Mouse (Mus musculus) kidney, adult 2 months (tissue): ENCODE data around the gene Ctdnep1. TPM values are rescaled to one million over a fixed set of nuclear protein-coding genes. Genes with fewer than 3 reads are reported as not detected.

ENCODE experiments used
- DNase-seq: peaks from one replicate; pipeline ENCODE4 v3.0.0; 2021
- H3K27ac ChIP-seq: fragments of 200-500 bp; 2 replicates; pipeline ENCODE4 v1.5.1; 2012; ENCODE audit warnings: low read depth, low read length, control low read depth, inconsistent platforms; ENCODE audit not compliant: insufficient read depth
- H3K27me3 ChIP-seq: fragments of 200-500 bp; replicated peaks from 2 replicates; pipeline ENCODE4 v1.6.1; 2012; ENCODE audit warnings: mild to moderate bottlenecking, moderate library complexity, low read length, inconsistent platforms; ENCODE audit not compliant: control insufficient read depth, insufficient read depth
- H3K36me3 ChIP-seq: fragments of 200-500 bp; 2 replicates; pipeline ENCODE4 v1.6.1; 2012; ENCODE audit warnings: mild to moderate bottlenecking, moderate library complexity, low read length, inconsistent platforms; ENCODE audit not compliant: control insufficient read depth, insufficient read depth
- H3K4me1 ChIP-seq: fragments of 200-500 bp; 2 replicates; pipeline ENCODE4 v1.6.1; 2011; ENCODE audit warnings: low read length; ENCODE audit not compliant: control insufficient read depth, insufficient read depth
- H3K4me3 ChIP-seq: fragments of 200-500 bp; 2 replicates; pipeline ENCODE4 v1.5.1; 2011; ENCODE audit warnings: mild to moderate bottlenecking, low read depth, low read length, control low read depth; ENCODE audit not compliant: insufficient read depth
- CTCF ChIP-seq: fragments of 200-500 bp; conservative IDR thresholded peaks from 2 replicates; pipeline ENCODE4 v1.5.1; 2011; ENCODE audit warnings: low read depth, mild to moderate bottlenecking, control low read depth, low read length, moderate library complexity, mixed read lengths; ENCODE audit not compliant: insufficient read depth, insufficient read length
- POLR2A ChIP-seq: fragments of 200-500 bp; IDR thresholded peaks from one replicate; pipeline ENCODE4 v1.6.1; 2011; ENCODE audit warnings: low read depth, low read length, control low read depth
- WGBS: fragments of 180-500 bp; shearing (Covaris S2); methylation state at CpG from one replicate; pipeline ENCODE4 v1.1.7; 2018; 5-methylcytosine and 5-hydroxymethylcytosine counted together
- polyA plus RNA-seq: library from polyadenylated mRNA; depleted of rRNA; stranded (reverse); fragments of >200 nt; gene quantifications from 2 replicates; pipeline ENCODE4 v1.2.3, GENCODE M21; 2012

The Ctdnep1 gene
- polyA plus RNA-seq, 1 experiment, result 104 TPM

DNA sequence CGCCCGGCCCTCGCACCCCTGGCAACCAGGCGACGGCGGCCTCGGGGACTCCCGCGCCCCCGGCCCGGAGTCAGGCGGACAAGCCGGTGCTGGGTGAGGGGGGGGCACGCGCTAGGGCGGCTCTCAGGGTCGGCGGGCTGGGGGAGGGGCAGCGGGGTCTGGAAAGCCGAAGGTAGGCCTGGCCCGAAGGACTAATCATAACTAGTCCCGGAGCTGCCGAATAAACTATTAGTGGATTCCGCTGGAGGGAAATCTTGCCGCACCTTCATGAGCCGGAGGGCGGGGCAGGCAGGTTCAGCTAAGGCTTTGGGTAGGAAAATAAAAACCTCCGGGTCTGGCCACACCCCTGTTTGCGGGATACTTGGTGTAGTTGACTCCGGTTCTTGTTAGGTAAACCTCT, 44.8 kb upstream of the Ctdnep1 start:
- Histone ChIP-seq H3K27ac (peak overlapping the region; percentile 68), H3K4me3 (peak overlapping the region; percentile 13), H3K4me1 (peaks cover 9% of the 10 kb centered on the region), H3K27me3 (0 out of 2 replicates have a peak, but pooled peaks cover 1% of the 10 kb centered on the region), H3K36me3 (no peaks in the 10 kb centered on the region)
- DNase-seq, result peak; percentile 57
- 2% methylated on average over 26 of the region's 30 CpGs for WGBS
- TF ChIP-seq POLR2A (no peak), CTCF (no peak)

- no peaks in the 10 kb centered on the region for H3K36me3 ChIP-seq
- H3K27ac ChIP-seq, result peak overlapping the region; percentile 68
- peak overlapping the region; percentile 13; the same call in 1 of the 2 replicates for H3K4me3 ChIP-seq
- peak; percentile 66 for DNase-seq
- H3K27me3 ChIP-seq, result 0 out of 2 replicates have a peak, but pooled peaks cover 1% of the 10 kb centered on the region
- no peak for TF ChIP-seq CTCF
- TF ChIP-seq POLR2A, result no peak
- 16% methylated on average over 9 of the region's 9 CpGs for WGBS
- H3K4me1 ChIP-seq, result peaks cover 9% of the 10 kb centered on the region
Measured at GRCm38 (mm10) chr11:69936714-69937347, 44.1 kb upstream of the Ctdnep1 start.

GRCm38 (mm10) chr11:69937385-69937784, 43.6 kb upstream of the Ctdnep1 start:
- H3K36me3 ChIP-seq, result no peaks in the 10 kb centered on the region
- no peak for TF ChIP-seq POLR2A
- no peak for TF ChIP-seq CTCF
- H3K27ac ChIP-seq, result peak overlapping the region; percentile 68
- H3K27me3 ChIP-seq, result 0 out of 2 replicates have a peak, but pooled peaks cover 1% of the 10 kb centered on the region
- DNase-seq, result peak; percentile 57
- 29% methylated on average over 4 of the region's 4 CpGs for WGBS
- peaks cover 9% of the 10 kb centered on the region for H3K4me1 ChIP-seq
- no peak overlapping the region for H3K4me3 ChIP-seq

GRCm38 (mm10) chr11:69937834-69938233, 43.1 kb upstream of the Ctdnep1 start:
- peak; percentile 44 for DNase-seq
- no peak for TF ChIP-seq CTCF
- no peak for TF ChIP-seq POLR2A
- 53% methylated on average over 5 of the region's 5 CpGs for WGBS
- Histone ChIP-seq H3K27ac (peak overlapping the region; percentile 73), H3K27me3 (0 out of 2 replicates have a peak, but pooled peaks cover 1% of the 10 kb centered on the region), H3K36me3 (no peaks in the 10 kb centered on the region), H3K4me3 (no peak overlapping the region), H3K4me1 (peaks cover 9% of the 10 kb centered on the region)

DNA sequence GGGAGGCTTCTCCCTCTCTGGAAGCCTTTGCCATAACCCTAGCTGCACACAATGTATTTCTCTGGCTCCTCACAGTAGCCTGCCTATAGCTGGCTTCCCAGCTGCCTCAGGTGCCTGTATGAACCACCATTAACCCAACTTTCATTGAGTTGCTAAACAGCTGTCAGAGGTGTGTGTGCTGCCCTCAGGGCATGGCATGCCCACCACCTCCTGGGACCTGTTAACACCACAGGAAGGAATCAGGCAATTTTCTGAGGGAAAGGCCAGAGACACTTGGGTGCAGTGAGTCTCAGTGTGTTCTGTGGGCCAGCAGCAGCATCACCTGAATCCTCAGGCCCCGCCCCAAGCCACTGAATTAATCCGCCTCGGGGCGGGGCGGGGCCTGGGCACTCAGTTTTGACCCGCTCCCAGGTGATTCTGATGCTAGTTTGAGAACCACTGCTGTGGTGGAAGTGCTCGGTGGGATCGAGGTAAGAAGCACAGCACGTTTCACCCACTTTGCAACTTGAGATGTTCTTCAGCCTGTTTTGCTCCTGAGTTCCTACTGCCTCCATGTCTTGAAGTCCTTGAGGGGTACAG, 42.5 kb upstream of the Ctdnep1 start:
- H3K27ac ChIP-seq, result peak overlapping the region; percentile 73

DNA sequence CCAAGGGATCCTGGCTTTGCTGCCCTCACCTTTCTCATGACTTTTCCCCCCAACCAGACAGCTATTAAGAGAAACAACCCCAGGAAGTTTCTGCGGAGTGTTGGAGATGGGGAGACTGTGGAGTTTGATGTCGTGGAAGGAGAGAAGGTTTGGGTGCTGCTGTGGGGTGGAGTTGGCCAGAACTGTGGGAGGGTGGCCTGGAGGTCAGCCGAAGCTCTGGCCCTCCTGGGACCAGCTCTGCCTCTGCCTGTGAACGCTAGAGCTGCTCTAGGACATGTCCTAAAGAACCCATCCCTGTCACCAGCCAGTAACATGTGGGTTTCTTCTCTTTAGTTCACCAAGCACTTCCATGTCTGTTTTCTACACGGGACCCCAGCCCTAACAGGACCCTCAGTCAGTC, 41.8 kb upstream of the Ctdnep1 start:
- 63% methylated on average over 5 of the region's 5 CpGs for WGBS
- Histone ChIP-seq H3K4me1 (peaks cover 9% of the 10 kb centered on the region), H3K27me3 (0 out of 2 replicates have a peak, but pooled peaks cover 1% of the 10 kb centered on the region), H3K27ac (0 out of 2 replicates have a peak overlapping the region, but pooled peaks have one; percentile 73), H3K4me3 (no peak overlapping the region), H3K36me3 (no peaks in the 10 kb centered on the region)
- TF ChIP-seq CTCF (no peak), POLR2A (no peak)
- no peak for DNase-seq

More for the DNA sequence above, 42.5 kb upstream of the Ctdnep1 start:
- peak; percentile 40 for DNase-seq
- peaks cover 9% of the 10 kb centered on the region for H3K4me1 ChIP-seq
- no peaks in the 10 kb centered on the region for H3K36me3 ChIP-seq
- 49% methylated on average over 9 of the region's 9 CpGs for WGBS
- H3K4me3 ChIP-seq, result no peak overlapping the region
- 0 out of 2 replicates have a peak, but pooled peaks cover 1% of the 10 kb centered on the region for H3K27me3 ChIP-seq
- TF ChIP-seq POLR2A, result no peak
- no peak for TF ChIP-seq CTCF

DNA sequence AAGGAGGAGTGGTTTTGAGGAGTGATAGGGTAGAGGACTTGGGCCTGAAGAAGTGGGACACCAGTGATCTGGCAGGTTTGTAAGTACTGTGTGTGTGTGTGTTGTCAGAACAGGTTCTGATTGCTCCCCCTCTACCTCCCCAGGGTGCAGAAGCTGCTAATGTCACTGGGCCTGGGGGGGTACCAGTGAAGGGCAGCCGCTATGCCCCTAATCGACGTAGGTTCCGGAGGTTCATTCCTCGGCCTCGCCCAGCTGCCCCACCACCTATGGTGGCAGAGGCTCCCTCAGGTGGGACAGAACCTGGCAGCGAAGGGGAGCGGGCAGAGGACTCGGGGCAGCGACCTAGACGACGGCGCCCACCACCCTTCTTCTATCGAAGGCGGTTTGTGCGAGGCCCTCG, 41.2 kb upstream of the Ctdnep1 start:
- 95% methylated on average over 17 of the region's 17 CpGs for WGBS
- H3K4me3 ChIP-seq, result no peak overlapping the region
- no peak overlapping the region for H3K27ac ChIP-seq
- no peaks in the 10 kb centered on the region for H3K36me3 ChIP-seq
- DNase-seq, result no peak
- 0 out of 2 replicates have a peak, but pooled peaks cover 1% of the 10 kb centered on the region for H3K27me3 ChIP-seq
- TF ChIP-seq POLR2A (no peak), CTCF (no peak)
- peaks cover 9% of the 10 kb centered on the region for H3K4me1 ChIP-seq
